Mouse (Mus musculus) stomach, postnatal 0 days (tissue): ENCODE data around the gene Sall1.

ENCODE experiments used
- CTCF ChIP-seq: IDR thresholded peaks from 2 replicates; pipeline ENCODE4 v1.5.1; 2016; ENCODE audit warnings: antibody characterized with exemption, low read depth, mild to moderate bottlenecking, moderate library complexity
- EP300 ChIP-seq: optimal IDR thresholded peaks from 2 replicates; pipeline ENCODE3; 2016; ENCODE audit warnings: antibody characterized with exemption

GRCm38 (mm10) chr8:89028156-89028555, 15.8 kb downstream of the Sall1 start:
- no peak for TF ChIP-seq CTCF
- no peak for TF ChIP-seq EP300
